Mouse (Mus musculus) intestine, embryonic 14.5 days (tissue): ENCODE data around the gene Gse1. TPM values are rescaled to one million over a fixed set of nuclear protein-coding genes. Genes with fewer than 3 reads are reported as not detected.
A peak's percentile ranks its signal among the peaks of the same experiment; 100 is the strongest.

Experiments
- ATAC-seq: fragments of 200-750 bp; cut with Nextera tagmentation; replicated peaks from 2 replicates; pipeline ENCODE4 v1.8.0; 2017; ENCODE audit warnings: low read depth, moderate number of reproducible peaks, moderate TSS enrichment, moderate library complexity; ENCODE audit not compliant: low FRiP score, low TSS enrichment
- DNase-seq: peaks from one replicate; pipeline ENCODE4 v3.0.0-alpha.2; 2018; ENCODE audit warnings: low spot score
- H3K27ac ChIP-seq: fragments of 300-500 bp; sonication (generic); 2 replicates; pipeline ENCODE4 v1.5.1; 2014; ENCODE audit warnings: low read depth, mild to moderate bottlenecking, control low read depth
- H3K27me3 ChIP-seq: fragments of 300-500 bp; sonication (generic); replicated peaks from 2 replicates; pipeline ENCODE4 v1.6.1; 2014; ENCODE audit warnings: low read length, control low read depth; ENCODE audit not compliant: control insufficient read depth, insufficient read depth
- H3K36me3 ChIP-seq: fragments of 300-500 bp; sonication (generic); 2 replicates; pipeline ENCODE4 v1.6.1; 2014; ENCODE audit warnings: low read length, control low read depth; ENCODE audit not compliant: control insufficient read depth, insufficient read depth
- H3K4me1 ChIP-seq: fragments of 300-500 bp; sonication (generic); replicated peaks from 2 replicates; pipeline ENCODE4 v1.6.1; 2014; ENCODE audit warnings: low read length, control low read depth, mixed read lengths; ENCODE audit not compliant: control insufficient read depth, insufficient read depth
- H3K4me2 ChIP-seq: fragments of 300-500 bp; sonication (generic); 2 replicates; pipeline ENCODE4 v1.6.1; 2014; ENCODE audit warnings: low read length
- H3K4me3 ChIP-seq: fragments of 300-500 bp; sonication (generic); 2 replicates; pipeline ENCODE4 v1.5.1; 2014; ENCODE audit warnings: low read depth, low read length, control low read depth, mixed read lengths
- H3K9ac ChIP-seq: fragments of 300-500 bp; sonication (generic); 2 replicates; pipeline ENCODE4 v1.6.1; 2014; ENCODE audit warnings: mild to moderate bottlenecking, low read length
- H3K9me3 ChIP-seq: fragments of 300-500 bp; sonication (generic); 2 replicates; pipeline ENCODE4 v1.6.1; 2016; ENCODE audit warnings: low read length, control low read depth; ENCODE audit not compliant: control insufficient read depth
- WGBS: fragments of 180-500 bp; shearing (Covaris S2); extraction: QIAGEN DNeasy Blood & Tissue Kit; methylation state at CpG from one replicate; pipeline ENCODE4 v1.1.7; 2014; 5-methylcytosine and 5-hydroxymethylcytosine counted together
- polyA plus RNA-seq: library from polyadenylated mRNA; unstranded; fragments of >200 nt; fragmentation: Nextera tagmentation; extraction: Ambion mirVana; gene quantifications from 2 replicates; pipeline ENCODE4 v1.2.1, GENCODE M21; 2014

Gene Gse1
- polyA plus RNA-seq, 1 experiment from 2014 or later = 13.3 TPM

- peaks cover 7% of the 10 kb centered on the region for H3K27me3 ChIP-seq
- no peak overlapping the region for H3K4me3 ChIP-seq
- peak overlapping the region; percentile 78; the same call in 1 of the 2 replicates for H3K27ac ChIP-seq
- H3K4me1 ChIP-seq = peaks cover 75% of the 10 kb centered on the region
- H3K4me2 ChIP-seq = peak overlapping the region; percentile 100
- no peaks in the 10 kb centered on the region for H3K36me3 ChIP-seq
- no peaks in the 10 kb centered on the region for H3K9me3 ChIP-seq
- DNase-seq = no peak
- ATAC-seq = no peak
- 43% methylated on average over 23 of the region's 23 CpGs for WGBS
- no peak overlapping the region for H3K9ac ChIP-seq
Observed at GRCm38 (mm10) chr8:120539775-120540625, 311.7 kb downstream of the Gse1 start.

DNA sequence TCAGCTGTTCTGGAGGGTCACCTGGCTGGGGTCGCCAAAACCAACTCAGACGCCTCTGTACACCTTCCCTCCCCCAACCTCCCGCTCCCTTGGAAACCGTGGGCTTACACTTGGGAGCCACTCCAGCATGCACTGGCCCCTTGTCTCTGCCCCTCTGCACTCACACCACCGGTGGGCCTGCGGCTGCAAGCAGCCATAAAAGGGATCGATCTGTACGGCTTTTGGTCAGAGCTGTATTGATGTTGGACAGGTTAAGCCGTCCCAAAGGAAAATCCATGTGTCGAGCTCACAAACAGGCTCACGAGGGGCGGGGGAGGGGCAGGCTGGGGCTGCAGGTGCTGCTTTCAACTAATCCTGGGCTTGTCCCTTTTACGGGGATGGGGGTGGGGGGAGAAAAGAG is 314.7 kb downstream of the Gse1 start:
- Histone ChIP-seq H3K27ac (no peak overlapping the region), H3K27me3 (0 out of 2 replicates have a peak, but pooled peaks cover 3% of the 10 kb centered on the region), H3K4me3 (no peak overlapping the region), H3K4me2 (no peak overlapping the region), H3K9me3 (no peaks in the 10 kb centered on the region), H3K36me3 (no peaks in the 10 kb centered on the region), H3K9ac (no peak overlapping the region), H3K4me1 (peaks cover 60% of the 10 kb centered on the region)
- ATAC-seq (no peak), DNase-seq (no peak)
- WGBS = 23% methylated on average over 13 of the region's 13 CpGs

DNA sequence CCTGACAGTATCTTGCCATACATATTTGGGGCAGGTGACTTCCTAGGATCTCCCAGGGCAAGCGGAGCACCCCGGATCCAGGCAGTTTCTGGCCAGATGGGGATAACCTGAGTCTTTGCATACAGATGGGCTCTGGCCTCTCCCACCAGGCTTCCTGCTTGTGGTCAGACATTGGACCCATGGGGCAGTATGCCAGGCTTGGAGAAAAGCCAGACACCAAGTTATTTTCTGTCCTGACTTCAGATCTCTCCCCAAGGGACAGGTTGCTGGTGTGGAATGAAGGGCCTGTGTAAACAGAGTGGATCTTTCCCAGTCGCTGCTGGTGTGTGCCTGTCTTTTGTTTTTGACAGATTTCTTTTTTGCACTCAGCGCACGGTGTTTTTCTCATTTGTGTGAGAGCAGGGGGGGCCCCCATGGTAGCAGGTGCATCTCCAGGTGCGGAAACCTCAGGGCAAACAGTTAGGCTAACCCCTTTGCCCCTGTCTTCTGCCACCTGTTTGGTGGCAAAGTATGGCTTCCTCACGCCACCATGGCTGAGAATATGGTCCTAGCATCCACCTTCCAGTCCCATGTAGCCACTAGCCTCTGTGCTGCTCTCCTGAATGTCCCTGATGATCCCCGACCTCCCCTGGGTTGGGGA is 315.3 kb downstream of the Gse1 start:
- no peak overlapping the region for H3K4me2 ChIP-seq

GRCm38 (mm10) chr8:120544155-120544554 is 315.9 kb downstream of the Gse1 start:
- Histone ChIP-seq H3K4me3 (no peak overlapping the region), H3K4me2 (no peak overlapping the region), H3K27me3 (no peaks in the 10 kb centered on the region), H3K9ac (no peak overlapping the region), H3K4me1 (peaks cover 57% of the 10 kb centered on the region), H3K27ac (no peak overlapping the region), H3K9me3 (no peaks in the 10 kb centered on the region), H3K36me3 (no peaks in the 10 kb centered on the region)
- 66% methylated on average over 5 of the region's 5 CpGs for WGBS
- ATAC-seq (no peak), DNase-seq (no peak)

More for the DNA sequence above, 315.3 kb downstream of the Gse1 start:
- WGBS = 36% methylated on average over 8 of the region's 8 CpGs
- no peak overlapping the region for H3K27ac ChIP-seq
- no peak overlapping the region for H3K9ac ChIP-seq
- H3K4me1 ChIP-seq = peaks cover 59% of the 10 kb centered on the region
- DNase-seq = no peak
- no peaks in the 10 kb centered on the region for H3K9me3 ChIP-seq
- H3K4me3 ChIP-seq = no peak overlapping the region
- 0 out of 2 replicates have a peak, but pooled peaks cover 3% of the 10 kb centered on the region for H3K27me3 ChIP-seq
- no peaks in the 10 kb centered on the region for H3K36me3 ChIP-seq
- ATAC-seq = no peak

DNA sequence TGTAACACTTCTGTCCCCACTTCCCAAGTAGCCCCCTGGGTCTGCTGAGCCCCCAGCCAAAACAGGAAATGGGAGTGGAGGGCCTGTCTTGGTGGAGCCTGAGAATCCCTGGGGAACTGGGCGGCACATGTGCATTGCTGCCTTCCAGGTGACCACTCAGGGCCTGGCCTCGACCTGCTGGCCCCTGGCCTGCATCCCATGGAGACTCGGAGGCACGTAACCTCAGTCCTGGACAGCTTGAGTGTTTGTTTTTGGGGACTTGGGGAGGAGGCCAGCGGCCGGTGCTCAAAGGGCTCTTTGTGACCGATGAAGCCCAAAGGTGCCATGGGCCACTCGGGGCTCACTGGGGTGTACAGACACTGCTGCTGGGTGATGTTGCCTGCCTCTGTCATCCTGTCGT is 319.3 kb downstream of the Gse1 start:
- DNase-seq (no peak), ATAC-seq (no peak)
- Histone ChIP-seq H3K27ac (no peak overlapping the region), H3K27me3 (no peaks in the 10 kb centered on the region), H3K36me3 (no peaks in the 10 kb centered on the region), H3K9me3 (no peaks in the 10 kb centered on the region), H3K4me3 (no peak overlapping the region), H3K9ac (no peak overlapping the region), H3K4me2 (no peak overlapping the region), H3K4me1 (peaks cover 65% of the 10 kb centered on the region)
- 56% methylated on average over 9 of the region's 9 CpGs for WGBS

DNA sequence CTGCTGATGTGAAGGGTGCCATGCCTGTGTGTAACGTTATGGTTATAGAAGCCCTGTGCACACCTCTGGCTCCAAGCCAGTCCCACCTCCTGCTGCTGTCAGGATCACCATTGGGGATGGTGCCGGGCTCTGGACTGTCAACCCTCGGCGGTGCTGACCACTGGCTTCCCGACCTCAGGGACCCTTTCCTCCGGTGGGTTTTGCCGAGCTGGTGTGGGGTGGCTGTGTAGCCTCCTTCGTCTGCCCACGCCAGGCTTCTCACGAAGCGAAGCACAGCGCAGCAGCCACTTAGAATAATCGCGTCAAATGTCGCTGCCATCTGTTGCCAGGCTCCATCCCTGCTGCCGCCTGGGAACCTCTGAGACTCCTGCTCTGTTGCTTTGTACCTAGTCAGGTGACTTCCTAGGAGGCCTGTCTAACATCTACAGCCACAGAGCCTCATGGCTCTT is 320.1 kb downstream of the Gse1 start:
- H3K36me3 ChIP-seq = no peaks in the 10 kb centered on the region
- H3K4me1 ChIP-seq = peaks cover 57% of the 10 kb centered on the region
- H3K4me2 ChIP-seq = no peak overlapping the region
- H3K9ac ChIP-seq = no peak overlapping the region
- no peaks in the 10 kb centered on the region for H3K27me3 ChIP-seq
- ATAC-seq = no peak
- no peak overlapping the region for H3K4me3 ChIP-seq
- H3K27ac ChIP-seq = no peak overlapping the region
- no peaks in the 10 kb centered on the region for H3K9me3 ChIP-seq
- DNase-seq = no peak
- 41% methylated on average over 16 of the region's 16 CpGs for WGBS

DNA sequence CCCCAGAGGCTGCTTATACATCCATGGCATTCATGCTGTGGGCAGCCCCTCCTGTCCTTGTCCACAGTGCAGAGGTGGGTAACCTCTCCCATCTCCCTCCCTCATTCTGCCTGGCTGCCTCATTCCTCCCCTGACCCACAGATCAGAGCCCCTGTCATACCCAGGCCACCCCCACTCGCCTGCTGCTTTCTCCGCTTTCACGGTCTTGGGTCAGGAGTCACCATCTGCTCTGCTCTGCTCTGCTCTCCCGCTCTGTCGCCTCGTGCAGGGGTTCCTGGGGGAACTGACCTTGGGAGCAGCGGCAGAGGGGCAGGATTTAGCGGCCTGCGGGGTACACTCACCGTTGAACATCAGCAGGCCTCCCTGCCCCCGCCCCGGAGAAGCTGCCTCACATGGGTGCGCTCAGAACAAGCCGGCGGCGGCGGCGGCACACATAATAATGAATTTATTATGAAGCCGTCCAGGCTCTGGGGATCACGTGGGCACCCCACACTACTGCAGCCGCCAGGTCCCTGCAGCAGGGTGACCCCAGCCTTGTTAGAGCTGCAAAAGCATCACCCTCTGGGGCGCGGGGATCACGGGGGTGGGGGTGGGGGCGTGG is 321.2 kb downstream of the Gse1 start:
- peak; percentile 30 for ATAC-seq
- peak overlapping the region; percentile 33 for H3K27ac ChIP-seq
- DNase-seq = peak; percentile 68
- 10% methylated on average over 25 of the region's 25 CpGs for WGBS
- H3K4me2 ChIP-seq = peak overlapping the region; percentile 36
- no peaks in the 10 kb centered on the region for H3K27me3 ChIP-seq
- 0 out of 2 replicates have a peak overlapping the region, but pooled peaks have one; percentile 13 for H3K9ac ChIP-seq
- H3K9me3 ChIP-seq = no peaks in the 10 kb centered on the region
- peaks cover 3% of the 10 kb centered on the region; the same call in 1 of the 2 replicates for H3K36me3 ChIP-seq
- no peak overlapping the region for H3K4me3 ChIP-seq
- H3K4me1 ChIP-seq = peaks cover 47% of the 10 kb centered on the region

- H3K9me3 ChIP-seq = no peaks in the 10 kb centered on the region
- peak overlapping the region; percentile 36 for H3K4me2 ChIP-seq
- H3K4me3 ChIP-seq = no peak overlapping the region
- no peaks in the 10 kb centered on the region for H3K27me3 ChIP-seq
- H3K4me1 ChIP-seq = peaks cover 47% of the 10 kb centered on the region
- ATAC-seq (no peak), DNase-seq (no peak)
- WGBS = 20% methylated on average over 11 of the region's 11 CpGs
- H3K27ac ChIP-seq = peak overlapping the region; percentile 33; the same call in 1 of the 2 replicates
- H3K9ac ChIP-seq = no peak overlapping the region
- peaks cover 7% of the 10 kb centered on the region; the same call in 1 of the 2 replicates for H3K36me3 ChIP-seq
Observed at GRCm38 (mm10) chr8:120549922-120550321, 321.7 kb downstream of the Gse1 start.
